Mouse (Mus musculus): ENCODE results near the gene S1pr3.

The S1pr3 gene

DNA sequence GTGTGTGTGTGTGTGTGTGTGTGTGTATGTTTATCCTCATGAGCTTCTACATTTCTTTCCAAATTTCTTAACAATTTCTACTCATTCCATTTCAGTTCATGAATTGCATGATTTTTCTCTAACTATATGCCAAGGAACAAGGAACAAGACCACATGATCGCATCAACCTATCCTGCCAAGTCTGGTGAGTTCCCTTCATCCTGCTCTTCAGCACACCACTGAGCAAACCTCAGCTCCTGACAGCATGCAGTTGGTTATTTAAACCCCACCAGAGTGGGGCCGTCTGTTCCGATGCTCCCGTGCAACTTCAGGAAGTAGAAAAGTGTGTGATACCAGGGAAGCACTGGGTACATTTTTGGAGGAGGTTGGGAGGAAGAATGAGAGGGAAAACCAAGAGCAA is 38.1 kb downstream of the S1pr3 start:
- no peak for DNase-seq (ENCODE audit: low read depth, low spot score)

- DNase-seq (ENCODE audit: low read depth, low spot score), result no peak
Measured at GRCm38 (mm10) chr13:51456190-51456878, 47.9 kb downstream of the S1pr3 start.

GRCm38 (mm10) chr13:51464294-51464693 is 55.9 kb downstream of the S1pr3 start:
- no peak for DNase-seq (ENCODE audit: low read depth, low spot score)

DNA sequence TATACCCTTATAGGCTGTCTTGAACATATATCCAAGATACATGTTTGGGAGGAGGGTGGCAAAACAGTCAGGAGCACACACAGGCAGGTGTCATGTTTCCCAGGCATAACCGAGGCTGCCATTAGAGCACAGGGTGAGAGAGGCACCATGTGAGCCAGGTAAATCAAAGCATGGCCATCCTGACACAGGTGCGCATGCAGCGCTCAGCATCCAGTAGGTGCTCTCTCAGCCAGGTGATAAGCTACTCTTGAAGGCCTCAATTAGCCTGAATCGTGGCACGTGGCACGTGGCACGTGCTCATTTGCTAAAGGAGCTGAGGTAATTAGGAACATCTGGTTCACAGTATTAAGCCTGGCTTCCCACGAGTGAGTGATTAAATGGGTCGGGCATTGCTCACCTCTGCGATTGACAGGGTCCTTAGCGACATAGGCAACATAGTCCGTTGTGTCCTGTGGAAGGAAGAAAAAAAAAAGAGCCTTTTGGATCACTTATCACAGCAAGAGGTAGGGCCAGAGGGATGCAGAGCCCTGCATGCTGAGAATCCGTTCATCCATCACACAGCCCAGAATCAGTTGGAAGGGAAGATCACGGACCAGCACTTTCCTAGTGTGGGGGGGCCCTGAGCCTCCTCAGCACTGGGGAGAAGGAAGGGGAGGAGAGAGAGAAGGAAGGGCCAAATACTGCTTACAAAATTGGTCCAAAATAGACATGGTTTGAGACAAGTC is 57.8 kb downstream of the S1pr3 start:
- DNase-seq (ENCODE audit: low read depth, low spot score), result no peak

DNA sequence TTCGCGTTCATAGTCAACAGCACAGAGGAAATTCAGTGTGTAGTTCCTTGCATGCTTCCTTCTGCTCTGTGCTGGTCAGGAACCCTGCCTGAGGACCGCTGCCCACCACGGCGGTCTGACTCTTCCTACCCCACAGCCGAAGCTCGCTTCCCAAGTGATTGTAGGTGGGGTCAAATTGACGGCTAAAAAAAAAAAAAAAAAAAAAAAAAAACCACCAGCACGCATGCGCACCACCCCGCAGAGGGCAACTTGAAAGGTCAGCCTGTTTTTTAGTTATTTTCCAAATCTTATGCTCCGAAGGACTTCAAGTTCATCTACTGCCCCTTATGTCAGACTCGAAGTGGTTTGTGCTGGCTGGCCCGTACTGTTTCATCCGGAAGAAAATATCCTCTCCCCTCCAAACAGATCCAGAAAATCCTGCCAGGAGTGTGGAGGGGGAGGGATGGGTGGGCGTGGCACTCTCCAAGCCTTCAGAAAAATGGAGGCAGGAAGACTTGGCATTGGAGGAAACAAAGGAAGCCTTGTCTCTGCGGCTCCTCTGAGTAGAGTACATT is 60.3 kb downstream of the S1pr3 start:
- no peak for DNase-seq (ENCODE audit: low read depth, low spot score)

All from brain, embryonic 18.5 days (tissue).